Mouse (Mus musculus) cerebellum, adult 2 months (tissue): ENCODE results near the gene 5730480H06Rik.

Source experiments
- CTCF ChIP-seq: fragments of 200-500 bp; IDR thresholded peaks from 2 replicates; pipeline ENCODE4 v1.5.1; 2011; ENCODE audit warnings: low read depth, mild to moderate bottlenecking, control low read depth, low read length, moderate library complexity, borderline replicate concordance; ENCODE audit not compliant: insufficient read depth
- POLR2A ChIP-seq: fragments of 200-500 bp; IDR thresholded peaks from 2 replicates; pipeline ENCODE4 v1.6.1; 2011; ENCODE audit warnings: low read length, control low read depth, borderline replicate concordance; ENCODE audit not compliant: insufficient read depth

- TF ChIP-seq CTCF (no peak), POLR2A (no peak)
These were observed 7.2 kb upstream of the 5730480H06Rik start for GRCm38 (mm10) chr5:48320597-48320996.
